Mouse (Mus musculus): ENCODE measurements around the gene Mup21. TPM values are rescaled to one million over a fixed set of nuclear protein-coding genes. Genes with fewer than 3 reads are reported as not detected.

The Mup21 gene
- not detected for polyA plus RNA-seq (2014; fragmentation: Illumina TruSeq; extraction: RNeasy Lipid Tissue Mini Kit (QIAGEN cat#74804); ENCODE audit: low replicate concordance)

DNA sequence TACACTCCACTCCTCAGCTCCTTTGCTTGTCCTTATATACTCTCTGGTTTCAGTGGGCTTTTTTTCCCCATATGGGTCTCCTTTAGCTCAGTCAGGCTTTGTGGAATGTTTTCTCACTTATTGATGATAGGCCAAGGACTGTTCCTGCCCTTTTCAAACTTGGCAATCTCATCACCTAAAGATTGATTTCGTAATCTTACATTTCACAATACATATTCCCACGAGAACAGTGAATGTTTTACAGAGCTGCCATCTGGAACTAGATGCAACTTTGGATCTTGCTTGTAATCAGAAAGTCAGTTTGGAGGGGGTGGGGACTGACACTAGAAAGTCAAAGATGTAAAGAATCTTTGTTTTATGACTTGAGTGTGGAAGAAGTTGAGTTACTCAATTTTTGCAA, at the start of gene Mup21:
Gene Mup21 (minus strand): TSS at position 53 of the 400 bp plus-strand sequence.

Other genes with a start within 250 kb of the Mup21 start
- not detected for gene Mup20, start 96.7 kb downstream of the Mup21 start, polyA plus RNA-seq (2014; fragmentation: Illumina TruSeq; extraction: RNeasy Lipid Tissue Mini Kit (QIAGEN cat#74804); ENCODE audit: low replicate concordance)
- 2.6 TPM for gene Mup3, start 63.5 kb downstream of the Mup21 start, polyA plus RNA-seq (2014; fragmentation: Illumina TruSeq; extraction: RNeasy Lipid Tissue Mini Kit (QIAGEN cat#74804); ENCODE audit: low replicate concordance)
- 4.9 TPM for gene Zfp37, start 80.2 kb upstream of the Mup21 start, polyA plus RNA-seq (2014; fragmentation: Illumina TruSeq; extraction: RNeasy Lipid Tissue Mini Kit (QIAGEN cat#74804); ENCODE audit: low replicate concordance)
- 3.2 TPM for gene Slc31a2, start 111.7 kb upstream of the Mup21 start, polyA plus RNA-seq (2014; fragmentation: Illumina TruSeq; extraction: RNeasy Lipid Tissue Mini Kit (QIAGEN cat#74804); ENCODE audit: low replicate concordance)
- gene Fkbp15, start 209.7 kb upstream of the Mup21 start, polyA plus RNA-seq (2014; fragmentation: Illumina TruSeq; extraction: RNeasy Lipid Tissue Mini Kit (QIAGEN cat#74804); ENCODE audit: low replicate concordance): 11.2 TPM
- gene Slc31a1, start 209.9 kb upstream of the Mup21 start, polyA plus RNA-seq (2014; fragmentation: Illumina TruSeq; extraction: RNeasy Lipid Tissue Mini Kit (QIAGEN cat#74804); ENCODE audit: low replicate concordance): 518 TPM